Mouse (Mus musculus) hindbrain, postnatal 0 days (tissue): ENCODE data around the gene Khk. TPM values are rescaled to one million over a fixed set of nuclear protein-coding genes. Genes with fewer than 3 reads are reported as not detected.

Source experiments
- ATAC-seq: fragments of 200-750 bp; cut with Nextera tagmentation; 2 replicates; pipeline ENCODE4 v1.8.0; 2017; ENCODE audit warnings: mild to moderate bottlenecking, moderate TSS enrichment, moderate library complexity
- DNase-seq: peaks from one replicate; pipeline ENCODE4 v3.0.0-alpha.2; 2015; ENCODE audit warnings: low spot score
- H3K27ac ChIP-seq: fragments of 300-500 bp; sonication (generic); 2 replicates; pipeline ENCODE4 v1.5.1; 2014; ENCODE audit warnings: mild to moderate bottlenecking
- H3K27me3 ChIP-seq: fragments of 300-500 bp; sonication (generic); 2 replicates; pipeline ENCODE4 v1.6.1; 2014; ENCODE audit warnings: low read length, mixed read lengths; ENCODE audit not compliant: insufficient read depth
- H3K36me3 ChIP-seq: fragments of 300-500 bp; sonication (generic); 2 replicates; pipeline ENCODE4 v1.6.1; 2014; ENCODE audit warnings: low read length, mixed read lengths; ENCODE audit not compliant: insufficient read depth
- H3K4me1 ChIP-seq: fragments of 300-500 bp; sonication (generic); 2 replicates; pipeline ENCODE4 v1.6.1; 2014; ENCODE audit warnings: antibody characterized with exemption, low read length, mixed read lengths; ENCODE audit not compliant: insufficient read depth
- H3K4me2 ChIP-seq: fragments of 300-500 bp; sonication (generic); 2 replicates; pipeline ENCODE4 v1.6.1; 2014; ENCODE audit warnings: low read depth, mild to moderate bottlenecking, low read length, moderate library complexity, mixed read lengths
- H3K4me3 ChIP-seq: fragments of 300-500 bp; sonication (generic); 2 replicates; pipeline ENCODE4 v1.5.1; 2014; ENCODE audit warnings: low read length
- H3K9ac ChIP-seq: fragments of 300-500 bp; sonication (generic); replicated peaks from 2 replicates; pipeline ENCODE4 v1.6.1; 2014; ENCODE audit warnings: mild to moderate bottlenecking, low read length, moderate library complexity, mixed read lengths
- H3K9me3 ChIP-seq: fragments of 300-500 bp; sonication (generic); 2 replicates; pipeline ENCODE4 v1.6.1; 2016; ENCODE audit warnings: low read length, mixed read lengths
- CTCF ChIP-seq: IDR thresholded peaks from 2 replicates; pipeline ENCODE4 v1.5.1; 2016; ENCODE audit warnings: antibody characterized with exemption, control low read depth, low read depth
- WGBS: fragments of 180-500 bp; shearing (Covaris S2); extraction: QIAGEN DNeasy Blood & Tissue Kit; methylation state at CpG from one replicate; pipeline ENCODE4 v1.1.7; 2014; 5-methylcytosine and 5-hydroxymethylcytosine counted together
- polyA plus RNA-seq: library from polyadenylated mRNA; unstranded; fragments of >200 nt; fragmentation: Nextera tagmentation; extraction: Ambion mirVana; gene quantifications from 2 replicates; pipeline ENCODE4 v1.2.1, GENCODE M21; 2015
- total RNA-seq: library from RNA; depleted of rRNA; stranded (reverse); fragments of >200 nt; gene quantifications from 2 replicates; pipeline ENCODE4 v1.2.3, GENCODE M21; 2014

Khk gene
- total and polyA plus RNA-seq, 2 experiments from 2014 or later, result 14.6 to 16.5 TPM

- H3K27ac ChIP-seq, result no peak overlapping the region
- ATAC-seq, result peak; percentile 6; the same call in 1 of the 2 replicates
- TF ChIP-seq CTCF, result no peak
- H3K4me3 ChIP-seq, result no peak overlapping the region
- no peaks in the 10 kb centered on the region for H3K27me3 ChIP-seq
- WGBS, result 67% methylated on average over 19 of the region's 19 CpGs
- H3K4me2 ChIP-seq, result 0 out of 2 replicates have a peak overlapping the region, but pooled peaks have one; percentile 5
- H3K9ac ChIP-seq, result no peak overlapping the region
- DNase-seq, result no peak
- H3K4me1 ChIP-seq, result peaks cover 11% of the 10 kb centered on the region
- no peaks in the 10 kb centered on the region for H3K36me3 ChIP-seq
- H3K9me3 ChIP-seq, result no peaks in the 10 kb centered on the region
Measured at GRCm38 (mm10) chr5:30920621-30921020, 610 bp upstream of the Khk start.

GRCm38 (mm10) chr5:30922581-30923041, 1.4 kb downstream of the Khk start:
- Histone ChIP-seq H3K4me2 (peak overlapping the region; percentile 66), H3K4me1 (peaks cover 10% of the 10 kb centered on the region), H3K9ac (peak overlapping the region; percentile 37; the same call in 1 of the 2 replicates), H3K9me3 (no peaks in the 10 kb centered on the region), H3K4me3 (peak overlapping the region; percentile 48), H3K27me3 (no peaks in the 10 kb centered on the region), H3K27ac (no peak overlapping the region), H3K36me3 (no peaks in the 10 kb centered on the region)
- ATAC-seq, result no peak
- TF ChIP-seq CTCF, result no peak
- 68% methylated on average over 10 of the region's 10 CpGs for WGBS
- no peak for DNase-seq

DNA sequence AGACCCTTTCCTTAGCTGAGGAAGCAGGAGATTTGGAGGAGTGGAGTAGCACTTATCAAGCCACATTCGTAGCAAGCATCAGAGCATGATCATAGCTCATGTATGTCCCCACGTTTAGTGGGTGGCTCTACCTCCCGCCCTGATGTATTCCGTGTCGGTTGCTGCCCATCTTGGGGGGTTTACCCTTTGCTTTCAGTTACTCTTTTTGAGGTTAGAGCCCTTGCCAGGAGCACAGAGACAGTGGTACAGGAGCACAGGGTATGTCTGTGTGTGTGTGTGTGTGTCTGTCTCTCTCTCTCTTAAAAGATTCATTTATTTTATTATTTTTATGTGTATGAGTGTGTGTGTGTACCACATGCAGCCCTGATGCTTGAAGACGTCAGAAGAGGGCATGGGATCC, 1.9 kb downstream of the Khk start:
- no peaks in the 10 kb centered on the region for H3K27me3 ChIP-seq
- H3K9me3 ChIP-seq, result no peaks in the 10 kb centered on the region
- no peak for DNase-seq
- no peak overlapping the region for H3K27ac ChIP-seq
- peaks cover 10% of the 10 kb centered on the region for H3K4me1 ChIP-seq
- H3K4me3 ChIP-seq, result no peak overlapping the region
- no peak for TF ChIP-seq CTCF
- 85% methylated on average over 6 of the region's 6 CpGs for WGBS
- no peak for ATAC-seq
- no peak overlapping the region for H3K4me2 ChIP-seq
- no peak overlapping the region for H3K9ac ChIP-seq
- no peaks in the 10 kb centered on the region for H3K36me3 ChIP-seq

- 83% methylated on average over 8 of the region's 8 CpGs for WGBS
- Histone ChIP-seq H3K36me3 (no peaks in the 10 kb centered on the region), H3K9ac (no peak overlapping the region), H3K27me3 (no peaks in the 10 kb centered on the region), H3K4me1 (peaks cover 10% of the 10 kb centered on the region), H3K27ac (no peak overlapping the region), H3K4me2 (no peak overlapping the region), H3K4me3 (no peak overlapping the region), H3K9me3 (no peaks in the 10 kb centered on the region)
- TF ChIP-seq CTCF, result no peak
- ATAC-seq (no peak), DNase-seq (no peak)
Measured at GRCm38 (mm10) chr5:30924614-30925013, 3.4 kb downstream of the Khk start.

GRCm38 (mm10) chr5:30925217-30925616, 4.0 kb downstream of the Khk start:
- Histone ChIP-seq H3K36me3 (no peaks in the 10 kb centered on the region), H3K27me3 (no peaks in the 10 kb centered on the region), H3K27ac (no peak overlapping the region), H3K4me3 (no peak overlapping the region), H3K9me3 (no peaks in the 10 kb centered on the region), H3K9ac (no peak overlapping the region), H3K4me1 (peaks cover 10% of the 10 kb centered on the region), H3K4me2 (no peak overlapping the region)
- no peak for TF ChIP-seq CTCF
- no peak for DNase-seq
- WGBS, result 87% methylated on average over 5 of the region's 5 CpGs
- no peak for ATAC-seq

DNA sequence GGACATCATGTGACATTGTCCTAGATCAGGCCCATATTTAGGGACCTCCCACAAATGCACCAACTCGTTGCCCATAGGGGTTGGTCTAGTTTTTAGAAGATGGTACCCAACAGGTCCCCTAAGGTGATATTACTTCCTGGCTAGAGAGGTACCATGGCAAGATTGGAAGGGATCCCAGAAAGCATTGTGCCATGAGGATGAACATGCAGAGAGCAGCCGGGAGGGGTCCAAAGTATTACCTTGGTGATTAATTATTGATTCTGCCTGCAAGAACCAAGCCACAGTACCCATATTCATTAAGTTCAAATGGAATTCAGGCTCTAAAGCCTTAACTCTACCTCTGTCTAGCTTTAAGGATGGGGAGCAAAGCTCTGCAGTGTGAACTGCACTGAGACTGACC, 4.8 kb downstream of the Khk start:
- ATAC-seq (no peak), DNase-seq (no peak)
- no peaks in the 10 kb centered on the region for H3K9me3 ChIP-seq
- no peak overlapping the region for H3K27ac ChIP-seq
- H3K36me3 ChIP-seq, result no peaks in the 10 kb centered on the region
- WGBS, result 78% methylated on average over 2 of the region's 2 CpGs
- no peak for TF ChIP-seq CTCF
- no peak overlapping the region for H3K9ac ChIP-seq
- no peak overlapping the region for H3K4me3 ChIP-seq
- H3K27me3 ChIP-seq, result no peaks in the 10 kb centered on the region
- peaks cover 8% of the 10 kb centered on the region for H3K4me1 ChIP-seq
- H3K4me2 ChIP-seq, result no peak overlapping the region

GRCm38 (mm10) chr5:30927945-30928529, 6.8 kb downstream of the Khk start:
- 43% methylated on average over 7 of the region's 7 CpGs for WGBS
- DNase-seq (peak; percentile 72), ATAC-seq (peak; percentile 67; the same call in 1 of the 2 replicates)
- Histone ChIP-seq H3K4me2 (peak overlapping the region; percentile 42), H3K36me3 (no peaks in the 10 kb centered on the region), H3K27me3 (no peaks in the 10 kb centered on the region), H3K27ac (no peak overlapping the region), H3K9me3 (no peaks in the 10 kb centered on the region), H3K9ac (no peak overlapping the region), H3K4me1 (no peaks in the 10 kb centered on the region), H3K4me3 (no peak overlapping the region)
- no peak for TF ChIP-seq CTCF
